Mouse (Mus musculus) ES-E14 (cell line): ENCODE measurements at regions not wholly inside any gene's neighbourhood (a gene's known extent, or its start where the extent isn't known, plus 50 kb on each side); places are given as distances from the start of the nearest gene placed in this dataset.

Source experiments
- CHD2 ChIP-seq: IDR thresholded peaks from 2 replicates; pipeline ENCODE4 v1.6.1; 2014; ENCODE audit warnings: mild to moderate bottlenecking, low read depth, low read length, inconsistent platforms
- HCFC1 ChIP-seq: IDR thresholded peaks from 2 replicates; pipeline ENCODE4 v1.6.1; 2012; ENCODE audit warnings: low read length, inconsistent platforms, borderline replicate concordance; ENCODE audit not compliant: insufficient read depth
- MAFK ChIP-seq: IDR thresholded peaks from 2 replicates; pipeline ENCODE4 v1.6.1; 2014; ENCODE audit warnings: mild to moderate bottlenecking, low read depth, low read length, inconsistent platforms; ENCODE audit not compliant: insufficient read depth
- ZNF384 ChIP-seq: IDR thresholded peaks from 2 replicates; pipeline ENCODE4 v1.6.1; 2012; ENCODE audit warnings: low read depth, low read length, inconsistent platforms

DNA sequence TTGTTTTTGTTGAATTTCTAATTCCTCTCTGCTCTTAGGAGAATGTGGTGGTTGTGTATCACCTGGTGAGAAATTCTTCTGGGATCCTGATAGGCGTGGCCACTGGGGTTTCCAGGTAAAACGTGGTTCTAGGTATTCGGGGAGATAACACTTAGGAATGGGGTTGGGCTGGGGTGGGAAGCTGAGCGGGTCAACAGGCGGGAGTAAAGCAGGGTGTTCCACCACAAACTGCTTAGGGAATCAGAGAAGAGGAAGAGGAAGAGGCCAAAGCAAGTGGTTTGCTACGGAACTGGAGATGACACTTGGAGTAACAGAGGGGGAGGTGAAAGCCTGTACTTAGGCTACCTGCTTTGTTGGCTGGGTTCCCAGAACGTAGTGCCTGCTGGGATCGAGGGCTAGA, 205.9 kb upstream of the Rgma start:
- TF ChIP-seq CHD2 = no peak
- TF ChIP-seq HCFC1 = no peak
- no peak for TF ChIP-seq MAFK
- no peak for TF ChIP-seq ZNF384
